Mouse (Mus musculus) neural tube, embryonic 13.5 days (tissue): ENCODE results near the gene Zfp683. TPM values are rescaled to one million over a fixed set of nuclear protein-coding genes. Genes with fewer than 3 reads are reported as not detected.

Experiments used
- ATAC-seq: fragments of 200-750 bp; cut with Nextera tagmentation; 2 replicates; pipeline ENCODE4 v1.8.0; 2017; ENCODE audit warnings: low read depth, mild to moderate bottlenecking, moderate TSS enrichment, moderate library complexity
- H3K27ac ChIP-seq: fragments of 300-500 bp; sonication (generic); replicated peaks from 2 replicates; pipeline ENCODE4 v1.5.1; 2015; ENCODE audit warnings: moderate library complexity, mild to moderate bottlenecking, inconsistent platforms
- H3K27me3 ChIP-seq: fragments of 300-500 bp; sonication (generic); 2 replicates; pipeline ENCODE4 v1.6.1; 2015; ENCODE audit warnings: mild to moderate bottlenecking, inconsistent platforms
- H3K36me3 ChIP-seq: fragments of 300-500 bp; sonication (generic); 2 replicates; pipeline ENCODE4 v1.6.1; 2015; ENCODE audit warnings: mild to moderate bottlenecking, inconsistent platforms
- H3K4me1 ChIP-seq: fragments of 300-500 bp; sonication (generic); replicated peaks from 2 replicates; pipeline ENCODE4 v1.6.1; 2015; ENCODE audit warnings: inconsistent platforms
- H3K4me2 ChIP-seq: fragments of 300-500 bp; sonication (generic); 2 replicates; pipeline ENCODE4 v1.6.1; 2015; ENCODE audit warnings: inconsistent platforms, mild to moderate bottlenecking, moderate library complexity
- H3K4me3 ChIP-seq: fragments of 300-500 bp; sonication (generic); 2 replicates; pipeline ENCODE4 v1.5.1; 2015; ENCODE audit warnings: mild to moderate bottlenecking, inconsistent platforms
- H3K9ac ChIP-seq: fragments of 300-500 bp; sonication (generic); 2 replicates; pipeline ENCODE4 v1.6.1; 2015; ENCODE audit warnings: moderate library complexity, mild to moderate bottlenecking, inconsistent platforms
- H3K9me3 ChIP-seq: fragments of 300-500 bp; sonication (generic); 2 replicates; pipeline ENCODE4 v1.6.1; 2016; ENCODE audit warnings: inconsistent platforms
- WGBS: fragments of 180-500 bp; shearing (Covaris S2); methylation state at CpG from one replicate; pipeline ENCODE4 v1.1.7; 2015; 5-methylcytosine and 5-hydroxymethylcytosine counted together
- polyA plus RNA-seq: library from polyadenylated mRNA; unstranded; fragments of >200 nt; fragmentation: Nextera tagmentation; extraction: Ambion mirVana; gene quantifications from 2 replicates; pipeline ENCODE4 v1.2.1, GENCODE M21; 2015

Gene Zfp683
- polyA plus RNA-seq, 1 experiment from 2014 or later, result not detected

DNA sequence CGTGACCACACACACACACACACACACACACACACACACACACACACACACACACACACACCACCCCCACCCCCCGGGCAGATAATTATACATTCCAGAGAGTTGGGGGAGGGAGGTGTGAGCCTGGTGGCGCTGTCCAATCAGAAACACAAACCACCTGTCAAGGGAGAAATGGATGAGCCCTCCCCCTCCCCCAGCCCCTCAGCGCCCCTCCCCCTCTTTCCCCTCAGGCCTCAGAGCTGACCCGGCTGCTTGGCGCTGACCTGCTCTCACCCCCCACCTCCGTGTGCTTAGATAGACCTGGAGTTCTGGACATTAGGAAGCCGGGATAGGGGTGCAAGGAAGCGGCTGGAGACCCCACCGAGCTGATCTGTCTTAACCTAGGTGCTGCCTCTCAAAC lies 34.4 kb upstream of the Zfp683 start:
- peak; percentile 28; the same call in 1 of the 2 replicates for ATAC-seq
- 0% methylated on average over 8 of the region's 10 CpGs for WGBS
- H3K27ac ChIP-seq, result peak overlapping the region; percentile 68

DNA sequence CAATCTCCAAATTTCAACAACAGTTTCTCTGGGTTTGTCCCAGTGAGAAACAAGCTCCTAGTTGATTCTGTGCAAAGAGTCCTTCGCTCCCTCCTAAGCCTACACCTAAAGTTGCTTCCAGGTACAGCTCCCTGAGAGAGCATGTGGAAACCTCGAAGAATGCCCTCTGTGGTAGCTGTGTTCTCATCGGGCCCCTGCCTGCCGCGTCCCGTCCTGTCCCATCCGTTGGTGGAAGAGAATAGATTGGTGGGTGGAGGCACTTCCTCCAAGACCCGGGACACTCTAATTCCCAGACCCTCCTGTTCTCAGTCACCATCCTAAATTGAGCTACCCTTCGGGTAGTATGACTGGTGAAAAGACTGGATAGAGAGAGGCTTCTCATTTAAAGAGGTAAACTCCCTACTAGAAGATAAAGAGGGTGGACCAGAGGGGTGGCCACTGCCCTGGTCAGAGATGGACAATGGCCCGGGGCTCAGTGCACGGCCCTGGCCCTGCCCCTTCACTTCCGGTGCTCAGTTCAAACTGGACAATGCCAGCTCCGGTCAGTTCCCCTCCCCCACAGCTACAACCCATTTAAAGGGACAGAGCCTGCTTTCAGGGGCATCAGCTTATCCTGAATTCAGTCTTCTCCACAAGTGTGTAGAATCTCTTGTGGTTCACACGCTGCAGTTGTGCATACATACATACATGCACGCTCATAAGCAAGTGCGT lies 33.8 kb upstream of the Zfp683 start:
- Histone ChIP-seq H3K4me2 (peak overlapping the region; percentile 55), H3K27ac (peak overlapping the region; percentile 68), H3K9ac (peak overlapping the region; percentile 27), H3K36me3 (no peaks in the 10 kb centered on the region), H3K4me1 (peaks cover 43% of the 10 kb centered on the region), H3K9me3 (no peaks in the 10 kb centered on the region), H3K4me3 (peak overlapping the region; percentile 22), H3K27me3 (peaks cover 25% of the 10 kb centered on the region)
- 2% methylated on average over 16 of the region's 16 CpGs for WGBS
- peak; percentile 71; the same call in 1 of the 2 replicates for ATAC-seq

More for the DNA sequence above, 34.4 kb upstream of the Zfp683 start:
- no peaks in the 10 kb centered on the region for H3K36me3 ChIP-seq
- H3K4me1 ChIP-seq, result peaks cover 43% of the 10 kb centered on the region
- peaks cover 25% of the 10 kb centered on the region for H3K27me3 ChIP-seq
- H3K4me3 ChIP-seq, result peak overlapping the region; percentile 22
- H3K9ac ChIP-seq, result peak overlapping the region; percentile 27
- H3K4me2 ChIP-seq, result peak overlapping the region; percentile 55
- H3K9me3 ChIP-seq, result no peaks in the 10 kb centered on the region

DNA sequence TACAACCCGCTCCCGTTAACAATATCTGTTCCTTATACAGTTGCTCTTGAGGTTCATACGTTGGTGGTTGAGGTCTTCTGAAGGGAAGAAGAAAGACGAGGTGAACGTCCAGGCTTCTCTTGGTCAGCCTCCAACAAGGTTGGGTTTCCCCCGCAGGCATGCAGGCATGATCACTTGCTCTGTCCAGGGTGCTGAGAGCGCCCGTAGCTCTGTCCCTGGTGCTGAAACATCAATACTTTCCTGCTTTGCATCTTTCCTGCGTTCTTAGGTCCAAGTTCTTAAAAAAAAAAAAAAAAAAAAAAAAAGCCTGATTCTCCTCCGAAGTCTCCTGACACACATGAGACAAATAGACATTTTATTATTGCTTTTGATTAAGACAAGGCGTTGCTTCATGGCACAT lies 33.0 kb upstream of the Zfp683 start:
- 4% methylated on average over 11 of the region's 11 CpGs for WGBS
- Histone ChIP-seq H3K27ac (no peak overlapping the region), H3K36me3 (no peaks in the 10 kb centered on the region), H3K27me3 (peaks cover 25% of the 10 kb centered on the region), H3K4me2 (peak overlapping the region; percentile 55; the same call in 1 of the 2 replicates), H3K9me3 (no peaks in the 10 kb centered on the region), H3K4me1 (peaks cover 43% of the 10 kb centered on the region), H3K9ac (no peak overlapping the region), H3K4me3 (0 out of 2 replicates have a peak overlapping the region, but pooled peaks have one; percentile 22)
- ATAC-seq, result no peak

DNA sequence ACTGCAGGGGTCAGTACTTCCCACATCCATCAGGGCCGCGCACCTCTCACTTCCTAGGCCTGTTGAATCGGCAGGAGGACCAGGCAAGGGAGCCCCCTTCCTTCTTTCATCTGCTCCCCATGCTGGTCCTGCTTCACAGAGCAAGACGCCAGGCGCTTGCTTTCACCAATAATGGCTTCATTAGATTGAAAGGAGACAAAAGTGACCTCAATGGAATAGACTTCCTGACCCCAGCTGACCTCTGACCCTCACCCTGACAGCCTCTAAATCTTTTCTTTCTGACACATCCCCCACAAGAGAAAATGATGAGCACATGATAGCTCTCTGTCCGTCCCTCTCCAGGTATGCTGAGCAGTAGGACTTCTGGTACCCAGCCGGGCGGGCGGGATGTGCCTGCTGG lies 27.8 kb upstream of the Zfp683 start:
- no peak for ATAC-seq
- H3K4me2 ChIP-seq, result no peak overlapping the region
- no peak overlapping the region for H3K4me3 ChIP-seq
- H3K9me3 ChIP-seq, result no peaks in the 10 kb centered on the region
- no peaks in the 10 kb centered on the region for H3K27me3 ChIP-seq
- no peaks in the 10 kb centered on the region for H3K4me1 ChIP-seq
- WGBS, result 35% methylated on average over 9 of the region's 9 CpGs
- no peak overlapping the region for H3K27ac ChIP-seq
- H3K36me3 ChIP-seq, result no peaks in the 10 kb centered on the region
- no peak overlapping the region for H3K9ac ChIP-seq

DNA sequence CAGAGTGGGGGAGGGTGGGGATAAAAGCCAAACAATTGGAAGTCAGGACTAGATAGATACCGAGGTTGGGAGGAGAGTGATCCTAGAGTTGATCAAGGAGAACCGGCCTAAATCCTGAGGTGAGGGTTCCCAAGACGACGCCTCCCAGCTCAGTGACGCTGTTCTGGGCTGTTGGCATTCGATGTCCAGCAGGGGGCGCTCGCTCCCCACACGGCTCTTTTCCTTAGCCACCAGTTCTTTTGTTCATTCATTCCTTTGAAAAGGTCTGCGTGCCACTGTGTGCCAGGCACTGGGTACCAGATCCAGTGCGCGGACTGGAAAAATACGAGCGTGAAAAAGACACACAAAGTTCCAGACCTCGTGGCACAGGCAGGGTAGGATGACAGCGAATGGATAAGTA lies 17.7 kb upstream of the Zfp683 start:
- no peak overlapping the region for H3K4me3 ChIP-seq
- 0 out of 2 replicates have a peak overlapping the region, but pooled peaks have one; percentile 9 for H3K9ac ChIP-seq
- WGBS, result 4% methylated on average over 16 of the region's 16 CpGs
- H3K27ac ChIP-seq, result no peak overlapping the region
- peak overlapping the region; percentile 22; the same call in 1 of the 2 replicates for H3K4me2 ChIP-seq
- ATAC-seq, result peak; percentile 65; the same call in 1 of the 2 replicates
- no peaks in the 10 kb centered on the region for H3K4me1 ChIP-seq
- H3K27me3 ChIP-seq, result no peaks in the 10 kb centered on the region
- no peaks in the 10 kb centered on the region for H3K36me3 ChIP-seq
- no peaks in the 10 kb centered on the region for H3K9me3 ChIP-seq

DNA sequence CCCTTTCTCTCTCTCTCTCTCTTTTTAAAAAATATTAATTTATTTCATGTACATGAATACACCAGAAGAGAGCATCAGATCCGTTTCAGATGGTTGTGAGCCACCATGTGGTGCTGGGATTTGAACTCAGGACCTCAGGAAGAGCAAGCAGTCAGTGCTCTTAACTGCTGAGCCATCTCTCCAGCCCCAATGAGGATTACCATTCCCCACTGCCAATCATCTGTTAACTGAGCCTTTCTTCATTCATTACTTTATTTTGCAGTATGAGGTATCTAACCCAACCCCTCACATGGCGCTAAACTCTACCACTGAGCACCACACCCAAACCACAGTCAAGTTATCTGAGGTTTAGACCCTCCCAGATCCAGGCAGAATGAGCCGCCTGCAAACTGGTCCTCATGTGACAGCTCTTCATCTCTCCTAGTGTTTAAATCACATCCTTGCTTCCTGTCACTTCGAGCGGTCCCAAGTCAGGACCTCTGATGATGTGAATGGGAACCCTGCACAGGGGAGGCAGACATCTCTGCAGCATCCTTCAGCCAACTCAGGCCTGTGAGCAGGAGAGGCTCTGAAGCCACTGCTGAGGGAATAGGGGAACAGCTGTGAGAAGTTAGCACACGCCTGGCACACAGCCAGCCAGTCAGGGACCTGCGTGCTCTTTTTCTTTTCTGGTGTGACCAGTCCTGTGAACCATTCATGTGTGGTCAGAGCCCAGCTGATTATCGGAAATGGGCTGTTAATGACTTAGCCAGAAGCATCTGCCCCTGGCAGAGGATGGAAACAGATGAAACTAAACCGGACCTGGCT lies 12.1 kb upstream of the Zfp683 start:
- 48% methylated on average over 9 of the region's 9 CpGs for WGBS
- no peaks in the 10 kb centered on the region for H3K36me3 ChIP-seq

DNA sequence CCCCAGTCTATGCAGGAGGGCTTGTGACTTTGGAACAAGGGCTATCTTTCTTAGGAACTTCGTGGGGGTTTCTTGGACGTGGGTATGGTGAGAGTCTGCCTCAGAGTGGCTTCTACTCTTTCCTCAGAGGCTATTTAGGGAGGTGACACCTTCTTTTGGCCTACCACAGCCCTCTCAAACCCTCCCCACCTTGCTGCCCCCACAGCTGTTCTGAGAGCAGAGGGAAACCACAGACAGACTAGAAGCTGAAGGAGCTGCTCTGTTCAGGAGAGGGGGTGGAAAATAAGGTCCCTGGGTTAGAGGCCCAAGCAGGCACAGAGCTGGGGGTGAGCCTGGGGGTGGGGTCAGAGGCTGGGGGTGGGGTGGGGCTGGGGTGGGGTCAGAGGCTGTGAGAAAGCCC lies 10.6 kb upstream of the Zfp683 start:
- no peak overlapping the region for H3K4me3 ChIP-seq
- ATAC-seq, result no peak
- H3K4me2 ChIP-seq, result no peak overlapping the region
- H3K36me3 ChIP-seq, result no peaks in the 10 kb centered on the region
- no peak overlapping the region for H3K9ac ChIP-seq
- peaks cover 6% of the 10 kb centered on the region for H3K4me1 ChIP-seq
- 45% methylated on average over 2 of the region's 2 CpGs for WGBS
- no peaks in the 10 kb centered on the region for H3K9me3 ChIP-seq
- H3K27ac ChIP-seq, result no peak overlapping the region
- no peaks in the 10 kb centered on the region for H3K27me3 ChIP-seq

More for the DNA sequence above, 12.1 kb upstream of the Zfp683 start:
- no peaks in the 10 kb centered on the region for H3K27me3 ChIP-seq
- H3K9ac ChIP-seq, result no peak overlapping the region
- H3K9me3 ChIP-seq, result no peaks in the 10 kb centered on the region
- 0 out of 2 replicates have a peak overlapping the region, but pooled peaks have one; percentile 42 for H3K27ac ChIP-seq
- ATAC-seq, result peak; percentile 32; the same call in 1 of the 2 replicates
- no peak overlapping the region for H3K4me2 ChIP-seq
- peaks cover 6% of the 10 kb centered on the region for H3K4me1 ChIP-seq
- no peak overlapping the region for H3K4me3 ChIP-seq

DNA sequence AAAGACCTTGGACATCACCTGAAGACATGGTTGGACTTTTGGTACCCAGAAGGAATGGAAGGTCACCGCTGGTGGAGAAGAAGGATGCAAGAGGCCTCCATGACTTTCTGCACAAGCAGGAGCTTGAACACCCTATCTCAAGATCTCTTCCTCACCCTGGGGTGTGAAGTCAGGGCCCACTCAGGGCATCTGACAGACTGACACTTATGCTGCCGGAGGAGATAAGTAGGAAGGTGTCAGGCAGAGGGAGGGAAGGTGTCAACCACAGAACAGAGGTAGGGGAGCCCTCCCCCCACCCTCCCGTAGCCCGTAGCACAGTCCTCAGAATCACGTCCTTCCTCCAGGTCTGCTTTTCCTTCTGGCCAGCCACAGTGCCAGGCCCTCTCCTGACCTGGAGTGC lies 6.0 kb upstream of the Zfp683 start:
- no peaks in the 10 kb centered on the region for H3K9me3 ChIP-seq
- WGBS, result 84% methylated on average over 5 of the region's 5 CpGs
- no peak for ATAC-seq

DNA sequence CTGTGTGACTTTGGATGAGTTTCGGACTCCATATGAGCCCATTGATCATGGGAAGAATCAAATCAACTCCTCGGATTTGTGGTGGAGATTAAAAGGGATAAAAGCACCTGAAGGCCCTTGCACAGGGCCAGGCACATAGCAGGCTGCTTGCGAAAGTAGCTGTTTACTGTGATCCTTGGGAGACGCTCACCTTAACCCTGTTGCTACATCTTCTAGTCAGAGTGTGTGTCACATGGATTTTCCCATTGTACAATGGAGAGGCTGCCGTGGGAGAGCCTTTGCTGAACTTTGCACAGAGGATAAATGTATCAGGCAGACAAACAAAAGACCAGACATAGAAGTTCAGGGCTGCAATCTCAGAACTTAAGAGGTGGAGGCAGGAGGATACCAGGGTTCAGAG lies 1.7 kb upstream of the Zfp683 start:
- H3K36me3 ChIP-seq, result no peaks in the 10 kb centered on the region
- 87% methylated on average over 5 of the region's 5 CpGs for WGBS
- no peak overlapping the region for H3K4me2 ChIP-seq
- no peak overlapping the region for H3K4me3 ChIP-seq
- ATAC-seq, result no peak
- 0 out of 2 replicates have a peak, but pooled peaks cover 7% of the 10 kb centered on the region for H3K4me1 ChIP-seq
- H3K9ac ChIP-seq, result no peak overlapping the region
- no peak overlapping the region for H3K27ac ChIP-seq
- no peaks in the 10 kb centered on the region for H3K27me3 ChIP-seq
- no peaks in the 10 kb centered on the region for H3K9me3 ChIP-seq

More for the DNA sequence above, 6.0 kb upstream of the Zfp683 start:
- Histone ChIP-seq H3K27me3 (no peaks in the 10 kb centered on the region), H3K4me2 (no peak overlapping the region), H3K27ac (no peak overlapping the region), H3K4me3 (no peak overlapping the region), H3K4me1 (0 out of 2 replicates have a peak, but pooled peaks cover 5% of the 10 kb centered on the region), H3K9ac (no peak overlapping the region), H3K36me3 (no peaks in the 10 kb centered on the region)

DNA sequence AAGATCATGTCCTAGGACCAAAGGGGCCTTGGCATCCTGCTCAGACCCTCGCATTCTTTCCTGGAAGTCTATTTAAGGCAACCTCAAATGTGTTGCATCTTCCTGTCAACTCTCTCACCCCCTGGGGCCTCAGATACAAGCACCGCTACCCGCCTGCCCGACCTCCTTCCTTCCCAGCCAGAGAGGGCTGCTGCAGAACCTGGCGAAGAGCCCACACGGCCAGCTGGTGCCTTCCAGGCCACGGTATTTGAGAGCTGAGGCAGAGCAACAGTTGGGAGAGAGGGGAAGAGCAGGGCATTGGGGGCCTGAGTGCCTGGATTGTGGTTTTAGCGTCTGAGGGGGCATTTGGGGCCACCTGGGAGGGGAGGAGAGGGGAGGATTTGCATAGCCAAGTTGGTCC lies 1.1 kb upstream of the Zfp683 start:
- Histone ChIP-seq H3K4me3 (no peak overlapping the region), H3K4me2 (no peak overlapping the region), H3K36me3 (no peaks in the 10 kb centered on the region), H3K9me3 (no peaks in the 10 kb centered on the region), H3K27me3 (no peaks in the 10 kb centered on the region), H3K9ac (no peak overlapping the region), H3K27ac (no peak overlapping the region), H3K4me1 (0 out of 2 replicates have a peak, but pooled peaks cover 7% of the 10 kb centered on the region)
- no peak for ATAC-seq
- 26% methylated on average over 8 of the region's 8 CpGs for WGBS

DNA sequence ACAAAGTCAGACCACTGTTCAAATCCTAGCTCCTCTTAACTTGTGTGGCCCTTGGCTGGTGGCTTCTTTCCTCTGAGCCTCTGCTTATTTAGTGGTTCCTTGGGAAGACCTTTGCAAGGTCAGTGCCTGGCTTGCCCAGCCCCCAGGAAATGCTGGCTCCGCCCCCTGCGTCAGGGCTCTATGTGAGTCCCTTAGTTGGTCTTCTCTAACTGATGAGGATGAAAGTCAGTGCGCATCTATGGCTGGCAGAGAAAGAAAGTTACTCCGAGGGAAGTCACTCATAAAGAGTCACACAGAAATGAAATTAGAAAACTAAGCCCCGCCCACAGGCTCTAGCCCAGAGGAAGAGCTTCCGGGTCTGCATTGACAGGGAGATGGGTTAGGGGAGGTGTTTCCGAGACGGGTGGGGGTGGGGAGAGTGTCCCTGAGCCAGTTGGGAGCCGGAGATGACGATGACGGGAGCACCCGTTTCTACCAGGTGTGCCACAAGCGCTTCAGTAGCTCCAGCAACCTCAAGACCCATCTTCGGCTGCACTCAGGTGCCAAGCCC lies 4.6 kb downstream of the Zfp683 start:
- no peak overlapping the region for H3K27ac ChIP-seq
- no peak overlapping the region for H3K9ac ChIP-seq
- H3K9me3 ChIP-seq, result no peaks in the 10 kb centered on the region
- peak overlapping the region; percentile 26 for H3K4me2 ChIP-seq
- WGBS, result 37% methylated on average over 14 of the region's 14 CpGs
- ATAC-seq, result no peak
- no peak overlapping the region for H3K4me3 ChIP-seq
- H3K36me3 ChIP-seq, result no peaks in the 10 kb centered on the region
- H3K4me1 ChIP-seq, result no peaks in the 10 kb centered on the region
- H3K27me3 ChIP-seq, result peaks cover 12% of the 10 kb centered on the region; the same call in 1 of the 2 replicates

DNA sequence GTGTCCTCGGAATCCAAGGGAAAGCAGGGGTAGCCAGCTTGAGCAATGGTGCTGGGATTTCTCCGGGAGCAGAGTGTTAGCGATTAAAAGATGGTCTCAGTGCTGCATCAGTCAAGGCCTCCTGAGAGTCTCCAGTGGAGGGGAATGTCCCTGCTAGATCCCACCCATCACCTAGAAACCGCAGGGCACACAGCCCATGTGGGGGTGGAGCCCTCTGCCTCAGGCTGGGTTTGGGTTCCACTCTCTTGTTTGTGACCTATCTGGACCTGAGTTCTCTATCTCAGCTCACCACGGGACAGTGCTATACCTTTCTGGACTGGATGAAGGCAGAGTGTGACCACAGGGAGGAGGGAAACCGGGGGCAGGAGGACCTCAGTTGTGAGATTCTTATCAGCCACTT lies 5.3 kb downstream of the Zfp683 start:
- no peaks in the 10 kb centered on the region for H3K9me3 ChIP-seq
- no peaks in the 10 kb centered on the region for H3K36me3 ChIP-seq
- no peak overlapping the region for H3K4me2 ChIP-seq
- no peak overlapping the region for H3K27ac ChIP-seq
- no peak for ATAC-seq
- no peak overlapping the region for H3K4me3 ChIP-seq
- H3K27me3 ChIP-seq, result peaks cover 12% of the 10 kb centered on the region; the same call in 1 of the 2 replicates
- 87% methylated on average over 6 of the region's 6 CpGs for WGBS
- H3K9ac ChIP-seq, result no peak overlapping the region
- no peaks in the 10 kb centered on the region for H3K4me1 ChIP-seq
